Mouse (Mus musculus) ES-E14 (cell line): ENCODE measurements at regions not wholly inside any gene's neighbourhood (a gene's known extent, or its start where the extent isn't known, plus 50 kb on each side); places are given as distances from the start of the nearest gene placed in this dataset.

Source experiments
- CHD2 ChIP-seq: IDR thresholded peaks from 2 replicates; pipeline ENCODE4 v1.6.1; 2014; ENCODE audit warnings: mild to moderate bottlenecking, low read depth, low read length, inconsistent platforms
- MAFK ChIP-seq: IDR thresholded peaks from 2 replicates; pipeline ENCODE4 v1.6.1; 2014; ENCODE audit warnings: mild to moderate bottlenecking, low read depth, low read length, inconsistent platforms; ENCODE audit not compliant: insufficient read depth
- ZNF384 ChIP-seq: IDR thresholded peaks from 2 replicates; pipeline ENCODE4 v1.6.1; 2012; ENCODE audit warnings: low read depth, low read length, inconsistent platforms

DNA sequence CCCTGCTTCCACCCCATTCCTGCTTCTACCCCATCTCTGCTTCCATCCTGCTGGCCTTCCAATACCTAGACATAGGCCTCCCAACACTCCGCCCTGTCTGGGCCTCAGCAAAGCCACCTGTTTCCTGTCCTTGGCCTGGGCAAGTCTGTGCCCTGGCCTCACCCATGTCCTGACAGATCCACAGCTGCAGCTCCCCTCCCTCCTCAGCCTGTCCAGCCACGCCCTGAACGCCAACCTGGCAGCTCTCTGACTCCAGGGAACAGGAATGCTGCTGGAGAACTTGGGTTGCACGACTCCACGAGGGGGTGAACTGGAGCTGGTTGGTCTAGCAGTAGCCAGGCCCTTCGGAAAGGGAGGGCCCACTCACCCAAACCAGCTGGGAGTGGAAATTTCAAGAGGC lies 966.1 kb downstream of the 4930447A16Rik start:
- TF ChIP-seq ZNF384: no peak
- TF ChIP-seq MAFK: no peak
- TF ChIP-seq CHD2: no peak
